Mouse (Mus musculus): ENCODE results near the gene Rabl3.

Gene Rabl3

DNA sequence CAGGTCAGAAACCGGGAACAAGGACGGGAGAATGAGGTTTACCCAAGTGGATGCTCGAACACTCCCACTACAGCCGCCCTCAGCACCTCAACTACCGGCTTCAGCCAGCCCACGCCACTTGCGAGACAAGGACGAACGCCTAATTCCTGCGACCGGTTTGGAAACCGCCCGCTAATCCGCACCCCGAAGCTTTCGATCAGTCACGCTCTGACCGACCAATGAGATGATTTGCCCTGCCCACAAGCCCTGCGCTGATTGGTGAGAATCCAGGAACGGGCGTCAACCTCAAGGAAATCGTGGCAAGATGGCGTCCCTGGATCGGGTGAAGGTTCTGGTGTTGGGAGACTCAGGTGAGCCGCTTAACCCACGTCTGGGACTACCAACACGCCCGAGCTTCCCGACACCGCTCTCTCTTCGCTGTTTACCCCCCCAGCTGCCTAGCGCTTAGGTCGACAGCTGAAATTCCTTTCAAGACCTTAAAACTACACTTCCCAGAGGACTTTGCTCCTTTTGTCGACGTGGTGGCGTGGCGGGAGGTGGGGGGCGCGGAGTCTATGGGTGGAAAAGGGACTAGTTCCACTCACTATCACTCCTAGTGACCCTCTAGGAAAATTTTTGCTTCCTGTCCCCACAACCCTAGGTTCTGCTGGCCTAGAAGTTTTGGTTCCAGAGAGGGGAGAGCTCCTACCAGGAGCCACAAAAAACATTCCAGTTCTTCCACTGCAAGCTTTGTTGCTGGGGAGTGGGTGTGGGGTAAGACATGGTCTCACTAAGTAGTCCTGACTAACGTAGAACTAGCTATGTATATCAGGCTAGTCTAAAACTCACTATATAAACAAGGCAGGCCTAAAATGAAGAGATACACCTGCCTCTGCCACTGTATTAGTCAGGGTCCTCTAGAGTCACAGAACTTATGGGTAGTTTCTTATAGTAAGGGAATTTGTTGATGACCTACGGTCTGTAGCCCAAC is at the start of gene Rabl3, which contains the start of gene Gtf2e1:
Gene Rabl3 (plus strand): TSS at position 275 of the 970 bp plus-strand sequence.
Gene Gtf2e1 (minus strand): TSS at position 179 of the 970 bp plus-strand sequence.
- peak; percentile 32; the same call in 1 of the 2 replicates for TF ChIP-seq GATA4 (IDR thresholded peaks at IDR 0.05; ENCODE audit: insufficient replicate concordance, low read length)

DNA sequence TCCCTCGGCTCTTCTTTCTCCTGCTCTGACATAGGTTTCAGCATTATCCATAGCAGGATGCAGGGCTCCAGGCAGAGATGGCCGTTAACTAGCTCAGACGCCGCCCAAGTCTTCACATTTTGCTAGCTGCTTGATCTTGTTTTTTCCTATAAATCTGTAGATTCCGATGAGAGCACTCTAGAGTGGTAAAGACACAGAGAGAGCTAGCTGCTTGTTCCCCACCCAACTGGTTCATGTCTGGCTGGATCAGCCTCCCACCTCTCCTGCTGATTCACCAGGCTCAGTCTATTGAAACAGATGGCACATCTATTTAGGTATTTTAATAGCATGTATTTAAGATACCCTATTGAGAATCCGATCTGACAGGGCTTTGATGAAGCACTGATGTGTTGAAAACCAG is 44.7 kb upstream of the Rabl3 start:
- no peak for TF ChIP-seq GATA4 (IDR thresholded peaks at IDR 0.05; ENCODE audit: insufficient replicate concordance, low read length)

GRCm38 (mm10) chr16:37498581-37498980 is 41.1 kb upstream of the Rabl3 start:
- TF ChIP-seq GATA4 (IDR thresholded peaks at IDR 0.05; ENCODE audit: insufficient replicate concordance, low read length) = no peak

- TF ChIP-seq GATA4 (IDR thresholded peaks at IDR 0.05; ENCODE audit: insufficient replicate concordance, low read length) = no peak
Observed at GRCm38 (mm10) chr16:37504517-37504916, 35.2 kb upstream of the Rabl3 start.

DNA sequence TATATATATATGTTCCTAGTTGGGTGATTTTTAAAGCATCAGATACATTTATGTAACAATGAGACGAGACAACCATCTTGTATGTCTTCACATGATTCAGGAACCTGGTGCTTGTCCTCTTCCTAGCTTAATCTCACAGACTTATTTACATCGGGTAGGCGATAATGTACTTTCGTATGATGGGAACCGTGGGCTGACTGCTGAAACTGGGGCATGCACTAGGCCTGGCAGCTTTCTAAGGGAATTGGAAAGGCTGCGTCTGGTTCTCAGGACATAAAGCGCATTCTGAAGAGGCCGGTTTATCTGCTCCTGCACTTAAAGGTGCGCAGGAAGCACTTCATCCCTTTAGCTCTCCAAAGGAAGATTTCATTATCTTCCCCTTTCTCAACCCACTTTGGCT is 32.9 kb upstream of the Rabl3 start:
- no peak for TF ChIP-seq GATA4 (IDR thresholded peaks at IDR 0.05; ENCODE audit: insufficient replicate concordance, low read length)

GRCm38 (mm10) chr16:37511489-37511888 is 28.2 kb upstream of the Rabl3 start:
- TF ChIP-seq GATA4 (IDR thresholded peaks at IDR 0.05; ENCODE audit: insufficient replicate concordance, low read length) = no peak

DNA sequence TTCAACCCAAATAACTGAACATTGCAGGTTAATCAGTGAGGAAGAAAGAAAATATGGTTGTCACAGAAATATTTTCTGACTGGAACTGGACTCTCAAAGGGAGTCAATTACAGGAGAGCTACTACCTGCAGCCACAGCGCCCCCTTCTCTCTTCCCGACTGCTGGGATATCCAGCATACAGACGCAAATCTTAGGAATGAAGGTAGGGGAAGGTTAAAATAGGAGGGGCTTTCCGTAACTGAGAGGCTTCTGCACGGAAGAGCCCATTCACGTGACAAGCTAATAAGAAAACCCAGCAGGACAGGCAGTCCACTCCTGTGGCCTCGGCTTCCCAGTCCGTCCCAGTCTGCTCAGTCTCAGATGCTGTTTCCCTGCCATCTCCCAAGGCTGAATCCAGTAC is 25.0 kb upstream of the Rabl3 start:
- TF ChIP-seq GATA4 (IDR thresholded peaks at IDR 0.05; ENCODE audit: insufficient replicate concordance, low read length) = no peak

DNA sequence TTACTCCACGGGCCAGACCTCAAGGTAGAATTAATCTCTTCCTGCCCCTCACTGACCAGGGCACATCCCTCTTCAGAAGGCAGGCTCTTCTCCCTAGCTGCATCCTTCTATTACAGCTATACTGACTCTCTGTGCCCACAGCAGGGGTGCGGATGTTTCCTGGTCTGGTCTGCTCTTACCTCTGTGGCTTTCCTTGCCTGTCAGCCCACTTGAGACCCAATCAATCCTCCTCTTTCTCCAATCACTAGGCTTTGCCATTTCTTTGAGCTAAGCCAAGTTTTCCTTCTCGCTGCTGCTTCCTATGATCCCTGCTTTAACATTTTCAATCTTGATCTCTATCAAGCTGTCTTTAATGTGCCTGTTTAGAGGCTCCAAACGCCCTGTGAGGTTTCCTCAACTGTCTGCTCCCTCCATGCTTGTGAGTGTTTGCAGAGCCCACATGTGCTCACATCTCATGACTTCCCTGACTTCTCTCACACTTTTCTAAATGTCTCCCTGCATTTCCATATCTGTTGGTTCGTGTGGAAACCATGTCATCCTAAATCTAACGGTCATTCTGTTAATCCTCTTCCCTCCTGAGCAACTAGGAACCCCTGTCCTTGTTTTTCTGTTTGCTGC is 23.2 kb upstream of the Rabl3 start:
- no peak for TF ChIP-seq GATA4 (IDR thresholded peaks at IDR 0.05; ENCODE audit: insufficient replicate concordance, low read length)

DNA sequence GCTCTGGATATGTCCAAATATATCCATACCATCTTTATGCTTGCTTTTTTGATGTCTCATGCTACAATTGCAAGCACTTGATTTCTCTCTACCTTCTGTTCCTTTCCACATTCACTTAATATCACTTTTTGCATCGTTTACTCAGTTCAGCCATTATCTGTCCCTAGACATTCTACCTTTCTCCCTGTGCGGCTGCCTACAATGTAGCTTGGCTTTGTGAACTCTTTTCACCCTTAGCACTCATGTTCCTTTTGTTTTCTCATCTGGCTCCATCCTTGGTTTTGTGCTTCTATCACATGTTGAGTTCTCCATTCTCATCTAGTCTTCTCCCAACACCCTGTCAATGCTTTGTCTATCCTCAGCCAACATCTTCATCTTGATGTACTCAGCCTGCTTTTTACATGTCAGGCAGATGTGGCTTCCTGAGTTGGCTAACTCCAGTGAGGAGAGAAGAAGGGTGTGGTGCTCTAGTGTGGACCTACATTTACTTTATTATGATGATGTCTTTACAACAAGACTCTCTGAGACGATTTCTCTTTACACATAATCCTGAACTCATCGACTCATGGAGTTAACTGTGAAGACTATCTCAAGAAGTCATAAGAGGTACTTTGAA is 22.0 kb upstream of the Rabl3 start:
- no peak for TF ChIP-seq GATA4 (IDR thresholded peaks at IDR 0.05; ENCODE audit: insufficient replicate concordance, low read length)

DNA sequence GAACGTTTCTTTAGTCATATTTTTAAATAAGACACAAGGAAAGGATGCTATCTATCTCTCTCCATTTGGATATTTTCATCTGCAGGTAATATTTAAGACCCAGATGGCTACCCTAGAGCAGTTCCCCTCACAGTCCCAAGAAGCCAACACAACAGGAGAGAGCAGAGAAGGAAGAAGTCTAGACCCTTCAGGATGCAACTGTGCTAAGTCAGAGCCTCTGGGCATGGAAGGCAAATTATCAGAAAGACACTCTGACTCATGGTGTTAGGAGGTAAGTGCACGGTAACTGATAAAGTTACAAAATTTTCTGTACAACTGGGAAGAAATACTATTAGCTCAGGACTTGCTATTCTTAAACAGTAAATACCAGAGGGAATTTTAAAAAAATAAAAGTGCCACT is 21.0 kb upstream of the Rabl3 start:
- TF ChIP-seq GATA4 (IDR thresholded peaks at IDR 0.05; ENCODE audit: insufficient replicate concordance, low read length) = no peak

DNA sequence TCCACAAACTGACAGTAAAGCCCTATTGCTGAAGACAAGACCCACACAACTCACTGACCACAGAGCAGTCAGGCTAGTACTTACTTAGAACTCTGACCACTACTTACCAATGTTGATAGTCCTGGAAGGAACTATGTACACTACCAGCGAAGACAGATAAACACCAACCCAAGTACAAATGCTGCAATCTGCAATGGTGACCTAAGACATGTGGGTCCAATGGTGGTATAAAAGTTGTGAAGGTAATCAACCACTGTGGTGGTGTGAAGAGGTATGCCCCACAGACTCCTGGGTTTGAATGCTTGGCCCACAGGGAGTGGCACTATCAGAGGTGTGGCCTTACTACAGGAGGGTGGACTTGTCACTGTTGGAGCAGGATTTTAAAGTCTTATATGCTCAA is 20.0 kb upstream of the Rabl3 start:
- TF ChIP-seq GATA4 (IDR thresholded peaks at IDR 0.05; ENCODE audit: insufficient replicate concordance, low read length) = no peak

DNA sequence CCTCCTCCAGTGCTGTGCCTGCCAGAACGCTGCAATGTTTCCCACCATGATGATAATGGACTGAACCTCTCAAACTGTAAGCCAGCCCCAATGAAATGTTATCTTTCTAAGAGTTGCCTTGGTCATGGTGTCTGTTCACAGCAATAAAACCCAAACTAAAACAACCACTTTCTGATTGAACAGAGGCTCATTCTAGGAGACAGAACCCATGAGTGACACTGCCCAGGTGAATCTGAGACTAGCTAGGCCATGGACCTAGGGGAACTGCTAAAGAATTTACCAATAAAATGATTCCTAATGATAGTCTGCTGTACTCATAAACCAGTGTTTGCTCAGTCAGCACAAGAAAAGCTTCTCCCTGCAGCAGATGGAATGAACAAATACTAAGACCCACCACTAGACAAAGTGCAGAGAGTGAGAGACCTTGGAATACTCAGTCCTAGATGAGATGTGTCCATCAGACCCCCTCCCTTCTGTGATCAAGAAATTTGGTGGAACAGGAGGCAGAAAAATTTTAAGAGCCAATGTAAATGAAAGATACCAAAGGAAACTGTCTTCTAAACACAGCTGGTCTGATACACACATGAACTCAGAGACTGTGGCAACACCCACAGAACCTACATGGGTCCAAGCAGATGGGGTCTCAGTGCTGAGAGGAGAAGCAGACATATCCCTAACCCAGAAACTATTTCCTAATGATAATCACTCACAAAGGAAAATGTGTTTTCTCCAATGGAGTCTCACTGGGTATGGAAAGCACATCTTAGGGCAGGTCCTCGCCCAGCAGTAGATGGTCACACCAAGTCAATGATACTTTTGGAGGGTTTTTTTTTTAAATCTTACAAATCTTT is 19.3 kb upstream of the Rabl3 start:
- no peak for TF ChIP-seq GATA4 (IDR thresholded peaks at IDR 0.05; ENCODE audit: insufficient replicate concordance, low read length)

- no peak for TF ChIP-seq GATA4 (IDR thresholded peaks at IDR 0.05; ENCODE audit: insufficient replicate concordance, low read length)
Observed at GRCm38 (mm10) chr16:37522100-37522697, 17.5 kb upstream of the Rabl3 start.

- TF ChIP-seq GATA4 (IDR thresholded peaks at IDR 0.05; ENCODE audit: insufficient replicate concordance, low read length) = no peak
Observed at GRCm38 (mm10) chr16:37525121-37525520, 14.6 kb upstream of the Rabl3 start.
